Mouse (Mus musculus) olfactory bulb, adult 2 months (tissue): ENCODE data around the gene Wdr1. TPM values are rescaled to one million over a fixed set of nuclear protein-coding genes. Genes with fewer than 3 reads are reported as not detected.

Source experiments
- H3K27ac ChIP-seq: fragments of 200-500 bp; 2 replicates; pipeline ENCODE4 v1.5.1; 2012; ENCODE audit warnings: low read depth, low read length; ENCODE audit not compliant: insufficient read depth
- H3K4me1 ChIP-seq: fragments of 200-500 bp; 2 replicates; pipeline ENCODE4 v1.6.1; 2012; ENCODE audit warnings: low read length; ENCODE audit not compliant: control insufficient read depth, insufficient read depth
- H3K4me3 ChIP-seq: fragments of 200-500 bp; 2 replicates; pipeline ENCODE4 v1.5.1; 2012; ENCODE audit warnings: mild to moderate bottlenecking, low read depth, low read length, moderate library complexity; ENCODE audit not compliant: insufficient read depth
- CTCF ChIP-seq: fragments of 200-500 bp; IDR thresholded peaks from 2 replicates; pipeline ENCODE4 v1.5.1; 2012; ENCODE audit warnings: low read depth, mild to moderate bottlenecking, low read length, moderate library complexity; ENCODE audit not compliant: insufficient read depth
- POLR2A ChIP-seq: fragments of 200-500 bp; IDR thresholded peaks from 2 replicates; pipeline ENCODE4 v1.6.1; 2012; ENCODE audit warnings: mild to moderate bottlenecking, low read depth, low read length, moderate library complexity; ENCODE audit not compliant: insufficient read depth
- WGBS: fragments of 180-500 bp; shearing (Covaris S2); methylation state at CpG from one replicate; pipeline ENCODE4 v1.1.7; 2018; 5-methylcytosine and 5-hydroxymethylcytosine counted together
- polyA plus RNA-seq: library from polyadenylated mRNA; stranded (reverse); fragments of >200 nt; gene quantifications from 2 replicates; pipeline ENCODE4 v1.2.4, GENCODE M21; 2012; ENCODE audit warnings: low replicate concordance; ENCODE audit not compliant: missing spikeins, insufficient read depth, insufficient read length

Gene Wdr1
- polyA plus RNA-seq, 1 experiment, result 427 TPM

GRCm38 (mm10) chr5:38529724-38530428 lies 33.1 kb downstream of the Wdr1 start:
- 70% methylated on average over 6 of the region's 6 CpGs for WGBS
- TF ChIP-seq CTCF (0 out of 2 replicates have a peak, but pooled peaks have one; percentile 20), POLR2A (no peak)
- Histone ChIP-seq H3K4me3 (no peak overlapping the region), H3K4me1 (peaks cover 13% of the 10 kb centered on the region), H3K27ac (no peak overlapping the region)

DNA sequence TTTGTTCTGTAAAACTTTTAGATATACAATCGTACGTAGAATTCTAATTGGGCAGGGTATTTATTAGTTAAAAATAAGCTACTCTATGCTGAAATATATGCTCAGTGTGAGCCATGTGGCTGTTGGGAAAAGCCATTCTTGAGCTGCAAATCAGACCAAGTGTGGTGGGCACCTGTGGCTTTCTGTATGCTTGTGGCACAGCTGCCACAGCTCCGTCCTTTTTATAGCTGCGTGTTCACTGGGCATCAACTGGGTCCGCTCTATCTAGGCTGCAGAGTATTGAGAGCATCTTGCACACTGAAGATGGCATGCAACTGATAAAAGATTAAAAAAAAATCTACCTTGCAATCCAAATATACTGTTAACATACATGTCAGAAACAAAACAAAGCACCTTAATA lies 40.0 kb downstream of the Wdr1 start:
- 73% methylated on average over 5 of the region's 5 CpGs for WGBS
- H3K4me1 ChIP-seq, result no peaks in the 10 kb centered on the region
- H3K4me3 ChIP-seq, result no peak overlapping the region
- TF ChIP-seq CTCF, result no peak
- TF ChIP-seq POLR2A, result no peak
- H3K27ac ChIP-seq, result no peak overlapping the region

DNA sequence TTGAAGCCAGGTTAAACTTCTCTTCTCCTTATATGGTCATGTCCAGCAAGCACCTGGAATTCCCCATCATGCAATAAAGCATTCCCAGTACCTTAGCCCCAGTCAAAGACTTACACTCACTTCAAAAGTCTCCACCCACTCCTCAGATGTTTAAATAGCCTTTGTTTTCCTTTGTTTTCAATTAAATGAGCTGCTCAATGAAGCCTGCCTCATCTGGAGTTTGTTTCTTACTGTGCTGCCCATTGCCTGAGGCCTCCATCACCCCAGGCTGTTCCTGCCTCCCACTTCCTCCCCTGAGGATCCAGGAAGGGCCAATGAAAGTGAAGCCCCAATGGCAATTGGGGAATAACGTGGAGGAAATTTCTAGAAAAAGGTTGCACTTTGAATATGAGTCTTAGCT lies 42.2 kb downstream of the Wdr1 start:
- Histone ChIP-seq H3K27ac (no peak overlapping the region), H3K4me1 (peaks cover 4% of the 10 kb centered on the region; the same call in 1 of the 2 replicates), H3K4me3 (no peak overlapping the region)
- no peak for TF ChIP-seq POLR2A
- no peak for TF ChIP-seq CTCF
- 53% methylated on average over 1 of the region's 1 CpGs for WGBS

DNA sequence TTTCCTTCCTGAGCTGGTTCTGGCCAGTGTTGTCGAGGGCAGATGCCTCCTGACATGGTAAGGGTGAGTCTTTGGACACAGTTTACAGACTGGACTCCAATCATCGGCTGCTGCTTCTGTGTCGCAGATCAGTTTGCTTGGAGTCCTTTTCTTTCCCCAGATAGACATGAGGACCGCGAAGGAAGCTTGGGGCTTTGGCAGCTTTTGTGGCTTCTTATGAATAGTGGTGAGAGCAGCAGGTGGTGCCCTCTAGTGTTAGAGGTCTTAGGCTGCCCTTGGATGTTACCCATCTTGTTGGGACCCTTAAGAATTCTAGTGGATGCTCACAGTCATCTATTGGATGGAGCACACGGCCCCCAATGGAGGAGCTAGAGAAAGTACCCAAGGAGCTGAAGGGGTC lies 46.8 kb downstream of the Wdr1 start:
- no peak for TF ChIP-seq POLR2A
- no peak for TF ChIP-seq CTCF
- Histone ChIP-seq H3K4me3 (no peak overlapping the region), H3K4me1 (peaks cover 16% of the 10 kb centered on the region), H3K27ac (no peak overlapping the region)
- 31% methylated on average over 6 of the region's 6 CpGs for WGBS

DNA sequence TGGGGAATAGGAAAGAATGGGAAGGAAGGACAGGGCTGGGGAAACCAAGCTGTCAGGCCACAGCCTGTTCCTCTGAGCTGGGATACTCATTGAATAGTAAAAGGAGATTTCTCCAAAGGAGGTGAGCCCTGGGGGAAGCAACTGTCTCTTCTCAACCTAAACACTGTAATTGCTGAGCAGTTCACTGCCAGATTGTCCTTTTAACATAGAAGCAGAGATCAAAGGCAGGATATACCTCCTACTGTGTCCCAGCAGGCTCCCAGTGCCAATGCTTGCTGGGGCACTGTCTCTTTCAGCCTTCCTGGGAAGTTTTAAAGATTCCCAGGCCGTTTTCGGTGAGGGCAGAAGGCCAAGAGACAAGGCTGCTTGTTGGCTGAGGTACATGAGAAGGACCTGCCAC lies 50.0 kb downstream of the Wdr1 start:
- WGBS, result 24% methylated on average over 2 of the region's 2 CpGs
- H3K27ac ChIP-seq, result no peak overlapping the region; the same call in 1 of the 2 replicates
- no peak overlapping the region for H3K4me3 ChIP-seq
- no peak for TF ChIP-seq POLR2A
- no peak for TF ChIP-seq CTCF
- peaks cover 16% of the 10 kb centered on the region for H3K4me1 ChIP-seq

DNA sequence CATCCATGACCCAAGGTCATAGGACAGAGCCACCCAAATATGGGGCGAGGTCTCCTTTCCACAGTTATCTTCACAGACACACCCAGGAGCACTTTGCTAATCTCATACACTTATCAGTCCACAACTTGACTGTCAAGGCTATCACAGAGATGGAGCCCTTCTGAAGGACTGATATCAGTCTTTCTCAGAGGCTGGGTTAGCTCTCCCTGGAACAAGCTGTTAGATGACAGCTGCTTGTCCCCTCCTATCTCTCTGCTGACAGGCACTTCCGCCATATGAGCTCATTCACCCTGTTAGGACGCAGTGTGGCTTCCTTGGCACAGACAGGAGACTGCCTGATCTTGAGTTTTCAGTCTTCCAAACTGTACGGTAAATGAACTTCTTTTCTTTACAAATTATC lies 53.5 kb downstream of the Wdr1 start:
- WGBS, result 93% methylated on average over 4 of the region's 4 CpGs
- peaks cover 10% of the 10 kb centered on the region for H3K4me1 ChIP-seq
- H3K4me3 ChIP-seq, result no peak overlapping the region
- no peak overlapping the region for H3K27ac ChIP-seq
- TF ChIP-seq POLR2A (no peak), CTCF (no peak)

DNA sequence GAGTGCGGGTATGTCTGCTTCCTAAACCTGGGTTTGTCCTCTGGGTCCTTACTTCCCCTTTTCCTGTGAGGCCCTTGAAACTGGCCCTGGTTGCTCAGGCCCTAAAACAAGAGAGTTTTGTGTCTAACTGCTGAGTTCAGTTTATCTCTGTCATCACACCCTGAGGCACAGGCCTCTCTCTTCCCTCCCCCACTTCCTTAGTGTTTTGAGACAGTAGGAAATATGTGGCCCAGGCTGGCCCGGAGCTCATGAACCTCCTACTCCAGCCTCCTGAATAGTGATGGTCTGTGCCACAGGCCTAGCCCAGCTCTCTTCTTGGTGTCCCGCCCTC lies 57.6 kb downstream of the Wdr1 start:
- no peak overlapping the region for H3K4me3 ChIP-seq
- TF ChIP-seq POLR2A, result no peak
- no peak for TF ChIP-seq CTCF
- no peaks in the 10 kb centered on the region for H3K4me1 ChIP-seq
- 97% methylated on average over 3 of the region's 3 CpGs for WGBS
- H3K27ac ChIP-seq, result no peak overlapping the region

DNA sequence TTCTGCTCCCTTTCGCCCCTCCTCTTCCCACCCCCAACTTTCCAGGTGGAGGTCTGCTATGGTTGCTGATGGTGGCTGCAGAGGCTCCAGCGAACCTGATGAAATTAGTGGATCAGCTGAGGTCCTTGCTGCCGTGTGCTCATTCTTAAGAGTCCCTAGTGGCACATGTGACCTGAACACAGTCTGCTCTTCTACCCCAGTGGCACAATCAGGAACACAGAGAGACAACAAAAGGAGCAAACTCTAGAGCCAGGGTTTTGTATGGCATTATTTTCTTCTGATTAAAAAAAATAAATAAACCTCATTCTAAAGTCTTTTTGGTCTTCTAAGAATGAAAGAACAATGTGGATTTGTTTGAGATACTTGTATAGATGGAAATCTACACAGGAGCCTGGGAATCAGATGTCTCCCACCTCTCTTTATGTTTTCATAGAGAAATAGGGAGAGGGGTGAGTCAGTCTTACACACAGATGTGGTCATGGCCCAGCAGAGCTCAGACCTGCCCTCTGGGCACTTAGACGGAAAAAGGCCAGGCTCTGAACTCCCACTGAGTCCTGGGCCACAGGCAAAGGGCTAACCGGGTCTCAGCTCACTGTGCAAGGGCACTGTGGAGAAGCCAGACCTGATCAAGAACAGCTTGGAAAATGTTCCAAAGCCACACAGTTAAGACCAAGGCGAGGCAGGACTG lies 58.1 kb downstream of the Wdr1 start:
- TF ChIP-seq POLR2A, result no peak
- TF ChIP-seq CTCF, result no peak
- 76% methylated on average over 6 of the region's 6 CpGs for WGBS

DNA sequence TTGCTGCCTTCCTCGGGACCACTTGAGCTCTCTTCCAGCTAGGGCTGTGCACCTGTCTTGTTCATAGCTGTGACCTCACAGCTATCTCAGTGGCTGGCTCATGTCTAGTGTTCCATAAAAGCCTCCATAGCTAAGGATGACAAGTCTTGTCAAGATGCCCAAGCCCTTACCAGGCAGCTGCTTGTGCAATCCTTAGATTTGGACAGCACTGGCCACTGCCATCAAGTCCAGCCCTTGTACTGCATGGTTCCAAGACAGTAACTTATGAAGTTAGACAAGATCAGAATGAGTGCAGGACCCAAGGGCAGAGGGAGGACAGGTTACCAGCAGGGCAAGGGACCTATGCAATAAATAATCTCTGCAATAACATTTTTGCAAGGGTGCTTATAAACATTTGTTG lies 58.9 kb downstream of the Wdr1 start:
- TF ChIP-seq CTCF, result no peak
- TF ChIP-seq POLR2A, result no peak
- Histone ChIP-seq H3K4me3 (no peak overlapping the region), H3K4me1 (no peaks in the 10 kb centered on the region), H3K27ac (no peak overlapping the region)
- WGBS, result 73% methylated on average over 1 of the region's 1 CpGs

More for the DNA sequence above, 58.1 kb downstream of the Wdr1 start:
- Histone ChIP-seq H3K4me3 (no peak overlapping the region), H3K27ac (no peak overlapping the region), H3K4me1 (no peaks in the 10 kb centered on the region)
